In genomic region chr4:135385614-135386013, GRCm38 (mm10) we compare ENCODE assay signal across 13 mouse cellular contexts. TPM values are rescaled to one million over a fixed set of nuclear protein-coding genes. Genes with fewer than 3 reads are reported as not detected.
A peak's percentile ranks its signal among the peaks of the same experiment; 100 is the strongest.
DNase-seq lines count a peak whose midpoint lies in the region; ATAC-seq and TF ChIP-seq lines count a peak whose summit lies in the region.
"Had no signal": no experiment of that assay in that cellular context is flagged by ENCODE, and none has a peak within 500 bp of the region (broad histone marks: within the 10 kb centered on the region; RNA-seq: fewer than 3 reads in every experiment).

No protein-coding gene starts in this region.

- H3K9me3 ChIP-seq in heart, embryonic 10.5 days, result no peaks in the 10 kb centered on the region
- H3K9me3 ChIP-seq in lung, postnatal 0 days (ENCODE audit: low read length), result no peaks in the 10 kb centered on the region
- no peaks in the 10 kb centered on the region for H3K9me3 ChIP-seq in limb, embryonic 15.5 days
- H3K9me3 ChIP-seq: midbrain, embryonic 12.5 days had no signal

- no peaks in the 10 kb centered on the region for H3K36me3 ChIP-seq in heart, embryonic 10.5 days
- H3K36me3 ChIP-seq in lung, postnatal 0 days (ENCODE audit: insufficient read depth, low read length), result no peaks in the 10 kb centered on the region
- no peaks in the 10 kb centered on the region for H3K36me3 ChIP-seq in kidney, adult 2 months (ENCODE audit: control insufficient read depth, insufficient read depth, low read length)
- H3K36me3 ChIP-seq in limb, embryonic 15.5 days, result no peaks in the 10 kb centered on the region
- H3K36me3 ChIP-seq: midbrain, embryonic 12.5 days had no signal

- H3K9ac ChIP-seq in lung, postnatal 0 days (replicated peaks; ENCODE audit: low read depth), result no peak overlapping the region
- no peak overlapping the region for H3K9ac ChIP-seq in limb, embryonic 15.5 days
- H3K9ac ChIP-seq: midbrain, embryonic 12.5 days had no signal

- H3K4me1 ChIP-seq in heart, embryonic 10.5 days, result peaks cover 17% of the 10 kb centered on the region
- H3K4me1 ChIP-seq in lung, postnatal 0 days (ENCODE audit: insufficient read depth, low read depth, low read length), result no peaks in the 10 kb centered on the region
- no peaks in the 10 kb centered on the region for H3K4me1 ChIP-seq in kidney, adult 2 months (ENCODE audit: control insufficient read depth, insufficient read depth, low read length)
- peaks cover 18% of the 10 kb centered on the region for H3K4me1 ChIP-seq in limb, embryonic 15.5 days
- H3K4me1 ChIP-seq: midbrain, embryonic 12.5 days had no signal

- peak; percentile 48; the same call in 1 of the 2 replicates for ATAC-seq in lung, postnatal 0 days
- ATAC-seq in limb, embryonic 15.5 days (ENCODE audit: insufficient number of reproducible peaks, low FRiP score, low TSS enrichment, low read depth), result peak; percentile 81
- ATAC-seq: Patski had no signal

- 0 out of 2 replicates have a peak overlapping the region, but pooled peaks have one; percentile 23 for H3K4me2 ChIP-seq in lung, postnatal 0 days (replicated peaks; ENCODE audit: low read depth, low read length)
- peak overlapping the region; percentile 10; the same call in 1 of the 2 replicates for H3K4me2 ChIP-seq in limb, embryonic 15.5 days
- H3K4me2 ChIP-seq: midbrain, embryonic 12.5 days had no signal

- intact Hi-C loops in heart, postnatal 25 days (cut with DNase I), result no loop called here
- intact Hi-C loops in left cerebral cortex, postnatal 36 days (cut with DNase I), result loop anchor here (10.0 kb wide), 1 partner anchor 279 kb away; no protein-coding TSS in a partner anchor

- TF ChIP-seq EP300 in lung, postnatal 0 days (IDR thresholded peaks at IDR 0.05), result no peak

- 59% methylated on average over 10 of the region's 10 CpGs for WGBS in heart, embryonic 10.5 days
- WGBS in lung, postnatal 0 days, result 21% methylated on average over 10 of the region's 10 CpGs
- WGBS in kidney, adult 2 months, result 29% methylated on average over 10 of the region's 10 CpGs
- WGBS in limb, embryonic 15.5 days, result 32% methylated on average over 10 of the region's 10 CpGs

- peak overlapping the region; percentile 52; the same call in 1 of the 2 replicates for H3K27ac ChIP-seq in heart, embryonic 10.5 days
- no peak overlapping the region for H3K27ac ChIP-seq in lung, postnatal 0 days (ENCODE audit: low read length)
- H3K27ac ChIP-seq in kidney, adult 2 months (ENCODE audit: insufficient read depth, low read depth, low read length), result no peak overlapping the region
- H3K27ac ChIP-seq in limb, embryonic 15.5 days, result peak overlapping the region; percentile 24; the same call in 1 of the 2 replicates
- H3K27ac ChIP-seq: midbrain, embryonic 12.5 days had no signal

- no peak overlapping the region; the same call in 1 of the 2 replicates for H3K4me3 ChIP-seq in heart, embryonic 10.5 days
- no peak overlapping the region for H3K4me3 ChIP-seq in lung, postnatal 0 days (ENCODE audit: low read depth, low read length)
- H3K4me3 ChIP-seq in kidney, adult 2 months (ENCODE audit: insufficient read depth, low read depth, low read length), result no peak overlapping the region
- 0 out of 2 replicates have a peak overlapping the region, but pooled peaks have one; percentile 11 for H3K4me3 ChIP-seq in limb, embryonic 15.5 days
- H3K4me3 ChIP-seq: midbrain, embryonic 12.5 days had no signal

- TF ChIP-seq CTCF in lung, postnatal 0 days (IDR thresholded peaks at IDR 0.05), result no peak
- no peak for TF ChIP-seq CTCF in kidney, adult 2 months (conservative IDR thresholded peaks at IDR 0.05; ENCODE audit: insufficient read depth, insufficient read length, low read depth, low read length)

- no peak for DNase-seq in heart, embryonic 10.5 days (ENCODE audit: low spot score)
- DNase-seq in heart, postnatal 25 days (ENCODE audit: low spot score), result no peak
- DNase-seq in lung, postnatal 0 days (ENCODE audit: low spot score), result peak; percentile 28
- no peak for DNase-seq in lung, postnatal 36 days
- peak; percentile 39 for DNase-seq in kidney, adult 2 months
- DNase-seq in left cerebral cortex, postnatal 36 days (ENCODE audit: low spot score in 2 of 2), result no peak
- DNase-seq in frontal cortex, postnatal 25 days (ENCODE audit: low spot score in 2 of 2), result no peak
- DNase-seq: B cell, adult 2 months; cerebellum, postnatal 25 days; liver had no signal

- TF ChIP-seq POLR2A in kidney, adult 2 months (IDR thresholded peaks at IDR 0.05; ENCODE audit: low read depth, low read length), result no peak

- H3K27me3 ChIP-seq in heart, embryonic 10.5 days (ENCODE audit: insufficient read depth, poor library complexity, severe bottlenecking), result peaks cover 31% of the 10 kb centered on the region
- H3K27me3 ChIP-seq in lung, postnatal 0 days (replicated peaks; ENCODE audit: insufficient read depth, low read length), result no peaks in the 10 kb centered on the region
- H3K27me3 ChIP-seq in kidney, adult 2 months (replicated peaks; ENCODE audit: control insufficient read depth, insufficient read depth, low read length), result no peaks in the 10 kb centered on the region
- peaks cover 6% of the 10 kb centered on the region; the same call in 1 of the 2 replicates for H3K27me3 ChIP-seq in limb, embryonic 15.5 days
- H3K27me3 ChIP-seq: Patski had no signal

RNA-seq across cellular contexts. Expression of gene Ncmap, which starts 12.4 kb away (rescaled TPM):
- 0.46 and 1.2 TPM in 2 replicates for polyA plus RNA-seq in heart, embryonic 10.5 days (2016; fragmentation: Nextera tagmentation; extraction: Ambion mirVana)
- under 1 TPM in 1 of 2 experiments, not detected in 1; 0.31 TPM for total RNA-seq in heart, postnatal 25 days (2021)
- 0.90 and 1.5 TPM in 2 replicates for polyA plus RNA-seq in lung, postnatal 0 days (2015; fragmentation: Nextera tagmentation; extraction: Ambion mirVana)
- polyA plus RNA-seq in kidney, adult 2 months (2012; rRNA removed), result 0.75 and 0.88 TPM in 2 replicates
- 11.0 and 11.7 TPM in 2 replicates for polyA plus RNA-seq in limb, embryonic 15.5 days (2015; fragmentation: Nextera tagmentation; extraction: Ambion mirVana)
- total RNA-seq in left cerebral cortex, postnatal 36 days (2021), result under 1 TPM; 0.39 to 0.54 TPM
- polyA plus RNA-seq: Patski had no signal

RNA-seq across cellular contexts. Expression of gene Srrm1, which starts 32.5 kb away (rescaled TPM):
- polyA plus RNA-seq in heart, embryonic 10.5 days (2016; fragmentation: Nextera tagmentation; extraction: Ambion mirVana), result 162 and 193 TPM in 2 replicates
- 10 to 100 TPM; 58.8 to 62.3 TPM for total RNA-seq in heart, postnatal 25 days (2021)
- 108 and 116 TPM in 2 replicates for polyA plus RNA-seq in lung, postnatal 0 days (2015; fragmentation: Nextera tagmentation; extraction: Ambion mirVana)
- 17.1 and 21.6 TPM in 2 replicates for polyA plus RNA-seq in kidney, adult 2 months (2012; rRNA removed)
- 207 and 214 TPM in 2 replicates for polyA plus RNA-seq in limb, embryonic 15.5 days (2015; fragmentation: Nextera tagmentation; extraction: Ambion mirVana)
- 100 to 1,000 TPM; 101 to 153 TPM for total RNA-seq in left cerebral cortex, postnatal 36 days (2021)

RNA-seq across cellular contexts. Expression of gene Rcan3, which starts 48.0 kb away (rescaled TPM):
- polyA plus RNA-seq in heart, embryonic 10.5 days (2016; fragmentation: Nextera tagmentation; extraction: Ambion mirVana), result 9.3 and 11.2 TPM in 2 replicates
- total RNA-seq in heart, postnatal 25 days (2021), result 10 to 100 TPM in 1 of 2 experiments, 1 to 10 TPM in 1; 9.7 to 11.5 TPM
- polyA plus RNA-seq in lung, postnatal 0 days (2015; fragmentation: Nextera tagmentation; extraction: Ambion mirVana), result 12.6 and 12.7 TPM in 2 replicates
- 13.2 and 13.4 TPM in 2 replicates for polyA plus RNA-seq in kidney, adult 2 months (2012; rRNA removed)
- 16.6 and 16.8 TPM in 2 replicates for polyA plus RNA-seq in limb, embryonic 15.5 days (2015; fragmentation: Nextera tagmentation; extraction: Ambion mirVana)
- total RNA-seq in left cerebral cortex, postnatal 36 days (2021), result 10 to 100 TPM; 25.3 to 30.3 TPM

Comparison
In these comparisons a context has a peak if more than half of its experiments do, and no peak if none do; other contexts are left out.
1. DNase-seq: peak in lung, postnatal 0 days (single experiment) and kidney, adult 2 months (single experiment); none in heart, embryonic 10.5 days (single experiment), heart, postnatal 25 days (single experiment), lung, postnatal 36 days (single experiment), left cerebral cortex, postnatal 36 days (0 of 2) and frontal cortex, postnatal 25 days (0 of 2).
2. H3K27ac ChIP-seq: peak in heart, embryonic 10.5 days (single experiment) and limb, embryonic 15.5 days (single experiment); none in lung, postnatal 0 days (single experiment) and kidney, adult 2 months (single experiment).